Mouse (Mus musculus): ENCODE results near the gene Tpt1. TPM values are rescaled to one million over a fixed set of nuclear protein-coding genes. Genes with fewer than 3 reads are reported as not detected.
A peak's percentile ranks its signal among the peaks of the same experiment; 100 is the strongest.
"Not testable (repeated sequence)": the region's sequence is repeated elsewhere in the genome, so short reads cannot be mapped to it uniquely, and the experiment has no call there.

Tpt1 gene
- 1,000 to 10,000 TPM in 1 of 2 experiments, 100 to 1,000 TPM in 1; 932 to 1,022 TPM for total RNA-seq (2021)
- long read RNA-seq, experiment 1, transcript Tpt1-201 (6 exons, 1,169 nt): major isoform, 138 of 164 reads
- long read RNA-seq, experiment 1, partial matches to known transcripts: 8 of 164 reads
- long read RNA-seq, experiment 1, other reads (novel, unspliced or antisense): 17 of 164 reads
- long read RNA-seq, experiment 2, transcript Tpt1-201 (6 exons, 1,169 nt): major isoform, 212 of 235 reads
- long read RNA-seq, experiment 2, partial matches to known transcripts: 9 of 235 reads
- long read RNA-seq, experiment 2, other reads (novel, unspliced or antisense): 14 of 235 reads

- Histone ChIP-seq H3K4me3 (peak within 1 kb of the TSS; percentile 61), H3K27ac (peak within 1 kb of the TSS; percentile 98)
- no peak for TF ChIP-seq CTCF (conservative IDR thresholded peaks at IDR 0.05)
- peak; percentile 96 to 99 for DNase-seq (ENCODE audit: low spot score in 2 of 2)
Measured at GRCm38 (mm10) chr14:75844867-75845697, at the start of gene Tpt1. Tpt1 (plus strand) TSS chr14:75845093.

GRCm38 (mm10) chr14:75795918-75796317 is 49.0 kb upstream of the Tpt1 start:
- no peak for TF ChIP-seq CTCF (conservative IDR thresholded peaks at IDR 0.05)
- Histone ChIP-seq H3K4me3 (no peak overlapping the region), H3K27ac (no peak overlapping the region)
- no peak for DNase-seq (ENCODE audit: low spot score in 2 of 2)

GRCm38 (mm10) chr14:75797769-75798386 is 47.0 kb upstream of the Tpt1 start:
- TF ChIP-seq CTCF (conservative IDR thresholded peaks at IDR 0.05): no peak
- no peak overlapping the region for H3K27ac ChIP-seq
- no peak for DNase-seq (ENCODE audit: low spot score in 2 of 2)
- H3K4me3 ChIP-seq: no peak overlapping the region

GRCm38 (mm10) chr14:75807800-75808199 is 37.1 kb upstream of the Tpt1 start:
- Histone ChIP-seq H3K4me3 (no peak overlapping the region), H3K27ac (no peak overlapping the region)
- no peak for DNase-seq (ENCODE audit: low spot score in 2 of 2)
- TF ChIP-seq CTCF (conservative IDR thresholded peaks at IDR 0.05): no peak

GRCm38 (mm10) chr14:75809931-75810330 is 35.0 kb upstream of the Tpt1 start:
- TF ChIP-seq CTCF (conservative IDR thresholded peaks at IDR 0.05): no peak
- Histone ChIP-seq H3K27ac (no peak overlapping the region), H3K4me3 (no peak overlapping the region)
- no peak for DNase-seq (ENCODE audit: low spot score in 2 of 2)

GRCm38 (mm10) chr14:75818528-75818927 is 26.4 kb upstream of the Tpt1 start:
- DNase-seq (ENCODE audit: low spot score in 2 of 2): no peak
- Histone ChIP-seq H3K4me3 (no peak overlapping the region), H3K27ac (no peak overlapping the region)
- TF ChIP-seq CTCF (conservative IDR thresholded peaks at IDR 0.05): no peak

GRCm38 (mm10) chr14:75819341-75819740 is 25.6 kb upstream of the Tpt1 start:
- DNase-seq (ENCODE audit: low spot score in 2 of 2): no peak
- Histone ChIP-seq H3K27ac (no peak overlapping the region), H3K4me3 (no peak overlapping the region)
- TF ChIP-seq CTCF (conservative IDR thresholded peaks at IDR 0.05): no peak

- no peak overlapping the region for H3K27ac ChIP-seq
- no peak for DNase-seq (ENCODE audit: low spot score in 2 of 2)
- no peak for TF ChIP-seq CTCF (conservative IDR thresholded peaks at IDR 0.05)
- H3K4me3 ChIP-seq: no peak overlapping the region
Measured at GRCm38 (mm10) chr14:75820007-75820406, 24.9 kb upstream of the Tpt1 start.

- Histone ChIP-seq H3K4me3 (no peak overlapping the region), H3K27ac (no peak overlapping the region)
- TF ChIP-seq CTCF (conservative IDR thresholded peaks at IDR 0.05): no peak
- no peak for DNase-seq (ENCODE audit: low spot score in 2 of 2)
Measured at GRCm38 (mm10) chr14:75826851-75827410, 18.0 kb upstream of the Tpt1 start.

GRCm38 (mm10) chr14:75828221-75828620 is 16.7 kb upstream of the Tpt1 start:
- DNase-seq (ENCODE audit: low spot score in 2 of 2): no peak
- Histone ChIP-seq H3K4me3 (no peak overlapping the region), H3K27ac (no peak overlapping the region)
- no peak for TF ChIP-seq CTCF (conservative IDR thresholded peaks at IDR 0.05)

- DNase-seq (ENCODE audit: low spot score in 2 of 2): peak; percentile 91 to 93
- Histone ChIP-seq H3K27ac (peak overlapping the region; percentile 37), H3K4me3 (peak overlapping the region; percentile 48)
- TF ChIP-seq CTCF (conservative IDR thresholded peaks at IDR 0.05): peak; percentile 99
Measured at GRCm38 (mm10) chr14:75828866-75829806, 15.8 kb upstream of the Tpt1 start.

- H3K4me3 ChIP-seq; DNase-seq (ENCODE audit: low spot score in 2 of 2): not testable (repeated sequence)
- peak overlapping the region; percentile 37 for H3K27ac ChIP-seq
Measured at GRCm38 (mm10) chr14:75829817-75830216, 15.1 kb upstream of the Tpt1 start.

Data from layer of hippocampus, adult 2 months (tissue).